Mouse (Mus musculus) kidney, adult 11 months (tissue): ENCODE data around the gene Gstt2.
"Not testable (repeated sequence)": the region's sequence is repeated elsewhere in the genome, so short reads cannot be mapped to it uniquely, and the experiment has no call there.

Experiments used
- DNase-seq: peaks from one replicate; pipeline ENCODE4 v3.0.0; 2022

Gene Gstt2

DNA sequence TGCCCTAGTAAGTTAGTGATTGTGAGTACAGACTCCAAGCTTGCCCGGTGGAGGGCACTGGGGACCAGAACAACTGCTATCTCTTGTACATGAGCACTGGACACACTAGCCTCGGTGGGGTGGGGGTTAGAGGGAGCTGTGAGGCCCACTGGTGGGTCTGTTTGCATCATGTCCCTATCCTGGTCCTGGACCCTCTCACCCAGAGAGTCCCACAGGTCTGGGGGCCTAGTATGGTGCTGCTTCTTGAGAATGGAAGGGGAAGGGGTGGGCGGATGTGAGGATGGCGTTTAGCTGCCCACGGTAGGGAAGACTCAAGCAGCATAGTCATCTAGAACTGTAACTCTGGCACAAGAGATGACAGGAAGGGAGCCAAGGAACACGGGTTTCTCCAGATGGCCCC is 17.6 kb upstream of the Gstt2 start:
- DNase-seq = no peak

DNA sequence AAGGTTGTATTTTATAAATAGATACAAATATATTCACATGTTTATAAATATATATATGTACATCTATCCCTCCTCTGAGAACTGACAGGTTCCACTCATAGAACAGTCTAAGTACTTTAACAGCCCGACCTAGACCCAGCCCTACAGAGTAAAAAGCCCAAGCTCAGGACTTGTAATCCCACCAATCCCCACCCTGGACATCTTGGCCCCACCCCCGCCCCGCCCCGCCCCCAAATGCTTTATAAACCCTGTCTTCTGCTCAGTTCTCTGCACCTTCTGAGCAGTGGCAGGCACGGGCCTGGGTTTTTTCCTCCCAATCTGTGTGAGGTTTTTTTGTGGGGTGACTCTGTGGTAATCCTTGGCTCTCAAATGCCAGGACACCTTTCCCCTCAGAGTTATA is 16.9 kb upstream of the Gstt2 start:
- DNase-seq = no peak

DNA sequence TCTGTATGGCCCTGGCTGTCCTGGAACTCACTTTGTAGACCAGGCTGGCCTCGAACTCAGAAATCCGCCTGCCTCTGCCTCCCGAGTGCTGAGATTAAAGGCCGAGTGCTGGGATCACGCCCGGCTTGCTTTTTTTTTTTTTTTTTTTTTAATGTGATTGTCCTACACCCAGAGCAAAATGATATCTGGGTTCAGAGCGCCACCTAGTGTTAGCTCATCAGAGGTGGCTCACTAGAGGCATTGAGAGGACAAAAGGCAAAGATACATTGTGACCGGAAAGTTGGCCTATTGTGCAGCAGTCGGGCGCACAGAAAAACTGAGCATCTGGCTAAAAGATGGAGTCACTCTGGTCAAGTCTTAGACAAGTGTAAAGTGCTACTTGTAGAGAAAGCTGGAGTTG is 16.2 kb upstream of the Gstt2 start:
- DNase-seq = peak; percentile 78

- DNase-seq = no peak
Observed at GRCm38 (mm10) chr10:75852539-75853125, 15.4 kb upstream of the Gstt2 start.

- no peak for DNase-seq
Observed at GRCm38 (mm10) chr10:75851681-75852080, 14.5 kb upstream of the Gstt2 start.

GRCm38 (mm10) chr10:75851076-75851475 is 13.9 kb upstream of the Gstt2 start:
- no peak for DNase-seq

GRCm38 (mm10) chr10:75848382-75848781 is 11.2 kb upstream of the Gstt2 start:
- no peak for DNase-seq

DNA sequence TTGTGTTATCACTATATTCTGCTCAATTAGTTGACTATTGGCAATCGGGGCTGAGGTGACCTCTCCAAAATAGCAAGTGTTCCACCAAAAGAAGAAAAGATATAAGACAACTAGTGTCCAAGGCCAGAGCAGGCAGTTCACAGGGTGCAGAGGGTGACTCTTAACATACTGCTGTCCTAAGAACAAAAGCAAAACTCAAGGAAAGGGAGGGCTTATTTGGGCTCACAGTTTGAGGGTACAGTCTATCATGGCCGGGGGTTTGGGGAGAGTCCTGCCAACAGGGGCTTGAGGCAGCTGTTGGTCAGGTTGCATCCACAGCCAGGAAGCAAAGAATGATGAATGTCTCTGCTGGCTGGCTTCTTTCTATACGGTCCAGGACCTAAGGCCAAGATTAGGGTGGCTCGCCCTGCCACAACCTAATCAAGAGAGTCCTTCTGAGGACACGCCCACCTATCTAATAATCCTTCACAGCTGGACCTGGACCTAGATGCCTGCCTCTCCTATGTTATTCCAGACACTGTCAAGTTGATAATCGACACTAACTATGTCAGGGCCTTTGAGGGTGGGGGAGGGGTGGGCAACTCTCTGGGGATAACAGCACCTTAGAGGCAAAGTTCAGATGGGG is 8.2 kb upstream of the Gstt2 start:
- no peak for DNase-seq

GRCm38 (mm10) chr10:75844800-75845199 is 7.6 kb upstream of the Gstt2 start:
- DNase-seq = no peak

DNA sequence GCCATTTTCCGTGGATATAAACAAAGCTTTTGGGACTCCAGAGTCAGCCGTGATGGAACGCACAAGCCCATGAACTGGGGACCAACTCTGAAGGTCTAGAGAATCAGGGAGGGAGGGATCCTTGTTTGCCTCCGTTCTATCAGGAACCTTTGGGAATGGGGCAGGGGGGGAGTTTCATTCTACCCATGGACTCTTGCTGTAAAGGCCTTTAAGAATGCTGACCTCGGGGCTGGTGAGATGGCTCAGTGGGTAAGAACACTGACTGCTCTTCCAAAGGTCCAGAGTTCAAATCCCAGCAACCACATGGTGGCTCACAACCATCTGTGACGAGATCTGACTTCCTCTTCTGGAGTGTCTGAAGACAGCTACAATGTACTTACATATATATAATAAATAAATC is 6.7 kb upstream of the Gstt2 start:
- DNase-seq = not testable (repeated sequence)

DNA sequence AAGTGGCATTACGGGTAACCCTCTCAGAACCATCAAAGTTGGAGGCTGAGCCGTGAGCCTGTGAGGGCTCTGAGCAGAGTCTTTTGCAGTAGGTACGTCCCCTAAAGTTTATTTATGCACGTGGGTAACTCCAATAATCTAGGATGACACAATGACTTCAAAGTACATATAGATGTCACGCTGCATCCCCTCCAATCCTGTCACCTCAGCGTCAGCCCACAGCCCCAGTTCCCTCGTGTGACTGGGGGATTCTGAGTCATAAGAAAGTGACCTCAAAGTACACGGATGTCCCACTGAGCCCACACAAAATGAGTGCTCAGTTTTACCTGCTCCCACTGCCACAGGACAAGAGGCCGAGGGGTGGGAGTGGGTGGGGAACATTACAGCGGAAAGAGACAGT is 1.9 kb upstream of the Gstt2 start:
- no peak for DNase-seq

GRCm38 (mm10) chr10:75835761-75836531 is 1.3 kb downstream of the Gstt2 start:
- peak; percentile 88 for DNase-seq

DNA sequence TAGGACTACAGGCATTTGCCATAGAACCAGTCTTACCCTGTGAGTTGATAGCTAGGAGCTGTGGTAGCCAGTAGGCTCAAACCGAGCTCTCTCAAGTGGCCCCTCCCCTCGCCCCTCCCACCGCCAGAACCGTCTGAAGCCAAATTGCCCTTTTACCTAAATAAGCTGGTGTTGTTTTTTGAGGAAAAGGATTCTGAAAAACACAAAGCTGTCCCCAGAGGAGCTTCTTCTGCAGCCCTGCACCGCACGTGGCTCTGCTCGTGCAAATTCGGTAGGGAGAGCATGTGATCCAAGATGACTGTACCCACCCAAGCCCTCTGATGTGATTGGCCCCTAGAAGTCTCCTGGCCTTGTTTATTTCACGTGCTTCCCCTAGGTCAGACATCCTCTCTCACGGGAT is 1.9 kb downstream of the Gstt2 start:
- DNase-seq = peak; percentile 95

DNA sequence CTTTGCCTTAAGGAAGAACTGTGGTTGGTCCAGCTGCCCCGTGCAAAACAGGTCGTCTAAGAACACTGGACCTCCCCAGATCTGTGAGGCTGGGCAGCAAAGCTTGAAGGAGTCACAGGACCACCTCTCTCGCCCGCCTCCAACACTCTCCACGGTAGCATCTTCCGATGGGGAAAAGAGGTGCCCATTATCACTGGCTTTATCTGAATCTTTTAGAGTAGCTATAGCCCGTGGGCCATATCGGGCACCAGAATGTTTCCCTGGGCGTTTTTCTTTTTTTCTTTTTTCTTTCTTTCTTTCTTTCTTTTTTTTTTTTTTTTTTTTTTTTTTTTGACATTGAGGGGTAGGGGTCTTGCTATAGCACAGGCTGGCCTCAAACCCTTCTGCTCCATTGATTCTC is 2.5 kb downstream of the Gstt2 start:
- no peak for DNase-seq

DNA sequence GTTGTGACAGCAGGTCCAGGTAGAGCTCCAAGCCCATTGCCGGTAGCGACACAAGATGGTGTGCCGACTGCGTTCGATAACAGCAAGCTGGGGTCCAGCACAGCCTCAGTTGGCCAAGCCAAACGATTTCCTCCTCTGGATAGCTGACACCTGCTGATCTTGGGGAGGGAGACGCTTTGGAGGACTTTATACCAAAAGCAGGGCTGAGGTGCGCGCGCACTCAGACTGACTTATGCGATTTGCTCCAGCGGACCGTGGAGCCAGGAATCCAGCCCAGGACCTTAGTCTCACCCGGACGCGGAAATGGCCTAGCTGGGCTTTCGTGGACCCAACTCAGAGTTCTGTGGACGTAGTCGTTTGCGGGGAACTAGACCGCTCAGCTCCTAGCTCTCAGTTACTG is 3.0 kb downstream of the Gstt2 start:
- peak; percentile 93 for DNase-seq

DNA sequence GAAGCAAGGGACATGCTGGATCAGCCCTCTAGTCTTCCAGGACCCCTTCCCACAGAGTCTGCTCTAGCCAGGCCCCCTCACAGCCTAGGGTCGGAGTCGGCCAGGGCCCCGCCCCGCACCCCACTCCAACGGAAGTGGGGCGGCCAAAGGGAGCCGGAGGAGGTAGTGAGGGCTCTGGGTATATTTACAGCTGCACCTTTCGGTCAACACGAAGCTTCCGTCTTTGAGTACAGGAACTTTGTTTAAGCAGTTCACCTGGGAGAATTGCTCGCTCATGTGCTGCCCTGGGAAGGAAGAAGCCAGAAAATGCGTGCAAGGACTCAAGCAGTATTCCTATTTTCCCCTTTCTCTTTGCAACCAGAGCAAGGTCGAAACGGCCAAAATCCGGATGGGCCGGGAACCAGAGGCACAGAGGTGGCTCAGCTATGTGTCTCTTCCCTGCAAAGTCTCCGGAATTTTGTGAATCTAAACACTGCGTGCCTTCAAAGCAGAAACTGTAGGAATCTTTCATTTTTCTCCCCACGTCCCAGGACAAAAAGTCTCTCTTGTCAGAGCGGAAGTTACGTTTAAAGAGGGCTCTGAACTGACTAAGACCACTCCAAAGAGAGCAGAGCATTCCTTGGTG is 3.7 kb downstream of the Gstt2 start:
- peak; percentile 46 for DNase-seq

DNA sequence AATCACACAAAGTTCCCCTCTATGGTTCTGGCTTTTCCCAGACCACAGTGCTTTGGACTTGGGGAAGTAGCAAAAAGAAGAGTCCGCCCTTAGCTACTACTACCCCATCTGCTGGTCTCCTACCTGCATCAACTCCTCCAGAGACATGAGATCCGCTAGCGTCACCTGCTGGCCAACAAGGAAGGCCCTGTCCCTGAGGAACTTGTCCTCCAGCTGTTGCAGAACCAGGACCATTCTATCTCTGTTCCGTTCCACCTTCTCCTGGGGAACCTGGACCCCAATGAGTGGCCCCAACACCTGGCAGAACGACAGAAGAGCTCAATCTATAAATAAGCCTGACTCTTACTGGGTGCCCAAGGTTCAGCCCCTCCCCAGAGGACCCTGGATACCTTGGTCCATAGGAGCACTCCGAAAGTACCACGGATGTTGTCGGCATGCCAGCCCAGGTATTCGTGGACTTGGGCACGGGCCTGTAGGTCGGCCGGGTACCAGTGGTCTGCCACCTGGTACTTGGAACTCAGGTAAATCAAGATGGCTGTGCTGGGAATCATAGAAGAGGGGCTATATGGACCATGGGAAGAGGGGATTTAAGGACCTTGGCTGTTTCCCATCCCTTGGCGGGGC is 4.8 kb downstream of the Gstt2 start:
- DNase-seq = peak; percentile 81

DNA sequence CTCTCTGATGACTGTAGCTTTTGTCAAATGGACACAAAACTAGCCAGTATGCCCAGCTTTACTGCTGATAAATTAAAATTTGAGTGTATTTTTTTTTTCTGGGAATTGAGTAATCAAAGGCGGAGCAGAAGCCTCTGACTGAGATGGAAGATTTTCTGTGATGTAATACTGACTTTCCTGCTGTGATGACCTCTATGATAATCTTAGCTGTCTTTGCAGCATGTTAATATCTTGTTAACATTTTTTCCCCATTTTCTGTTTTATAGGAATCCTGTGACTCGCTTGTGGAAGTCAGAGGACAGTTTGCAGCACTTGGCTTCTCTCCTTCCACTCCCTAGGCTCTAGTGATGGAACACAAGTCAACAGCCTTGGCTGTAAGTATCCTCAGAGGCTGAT is 7.0 kb downstream of the Gstt2 start:
- no peak for DNase-seq

DNA sequence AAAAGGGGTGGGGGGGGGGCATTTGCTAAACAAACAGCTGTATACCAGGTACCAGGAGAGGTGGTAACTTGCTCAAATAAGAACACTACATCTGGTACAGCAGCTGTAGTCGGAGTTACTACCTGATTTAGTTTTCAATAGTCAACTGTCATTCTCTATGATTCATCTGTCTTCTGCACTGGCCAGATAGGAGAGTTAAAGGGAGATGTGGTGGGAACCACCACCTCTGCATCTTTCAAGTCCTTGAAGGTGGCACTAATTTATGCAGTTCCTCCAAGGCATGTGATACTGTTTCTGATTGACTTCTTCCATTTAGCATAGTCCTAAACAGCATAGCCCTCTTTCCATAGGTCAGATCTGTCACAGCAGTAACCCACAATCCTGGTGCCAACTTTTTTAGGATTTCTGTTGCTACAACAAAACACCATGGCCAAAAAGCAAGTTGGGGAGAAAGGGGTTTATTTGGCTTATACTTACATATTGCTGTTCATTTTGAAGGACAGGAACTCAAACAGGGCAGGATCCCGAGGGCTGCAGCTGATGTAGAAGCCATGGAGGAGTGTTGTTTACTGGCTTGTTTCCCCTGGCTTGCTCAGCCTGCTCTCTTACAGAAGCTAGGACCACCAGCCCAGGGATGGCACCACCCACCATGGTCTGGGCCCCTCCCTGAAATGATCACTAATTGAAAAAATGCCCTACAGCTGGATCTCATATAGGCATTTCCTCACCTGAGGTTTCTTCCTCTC is 7.5 kb downstream of the Gstt2 start:
- no peak for DNase-seq

GRCm38 (mm10) chr10:75828500-75828931 is 8.7 kb downstream of the Gstt2 start:
- DNase-seq = peak; percentile 77

DNA sequence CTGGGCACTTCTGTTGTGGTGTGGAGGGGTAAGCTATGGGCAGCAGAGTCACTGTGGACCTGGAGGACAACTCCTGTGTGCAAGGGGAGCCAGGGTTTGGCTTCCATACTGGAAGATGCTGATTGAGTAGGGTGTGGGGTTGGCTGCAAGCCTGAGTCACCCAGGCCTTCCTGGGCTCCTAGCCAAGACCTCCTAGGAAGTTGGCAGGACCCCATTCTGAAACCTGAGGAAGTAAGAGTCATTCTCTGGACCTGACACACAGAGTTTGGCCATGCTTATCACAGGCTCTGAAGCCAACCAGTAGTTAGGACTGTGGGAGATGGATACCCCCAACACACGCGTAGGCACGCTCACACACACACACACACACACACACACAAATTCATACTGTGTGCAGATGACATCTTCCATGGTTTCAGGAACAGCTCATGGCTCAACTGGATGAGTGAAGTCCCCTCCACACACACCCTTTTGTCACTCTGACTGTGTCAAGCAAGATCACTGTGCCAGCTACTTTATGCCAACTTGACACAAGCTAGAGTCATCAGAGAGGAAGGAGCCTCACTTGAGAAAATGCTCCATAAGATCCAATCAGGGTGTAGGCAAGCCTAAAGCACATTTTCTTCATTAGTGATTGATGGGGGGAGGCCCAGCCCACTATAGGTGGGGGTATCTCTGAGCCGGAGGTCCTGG is 9.4 kb downstream of the Gstt2 start:
- DNase-seq = peak; percentile 82

GRCm38 (mm10) chr10:75824530-75824929 is 12.7 kb downstream of the Gstt2 start:
- DNase-seq = no peak
